Mouse (Mus musculus) gastrocnemius, postnatal 36 days (tissue): ENCODE results near the gene Frzb. TPM values are rescaled to one million over a fixed set of nuclear protein-coding genes. Genes with fewer than 3 reads are reported as not detected.

ENCODE experiments used
- total RNA-seq, 2 experiments: library from RNA; stranded (reverse); gene quantifications; 2 replicates each; pipeline ENCODE4 v1.2.3; 2021

Frzb gene
- total RNA-seq, 2 experiments from 2014 or later: 17.2 to 19.8 TPM

Other genes starting within 250 kb of the Frzb start
- gene Prdx6b, start 155.2 kb downstream of the Frzb start, total RNA-seq: not detected
- gene Dnajc10, start 132.2 kb downstream of the Frzb start, total RNA-seq: 10 to 100 TPM; 19.8 to 21.3 TPM
- 10 to 100 TPM; 42.2 to 43.0 TPM for gene Nckap1, start 133.8 kb upstream of the Frzb start, total RNA-seq
- gene Dusp19, start 169.4 kb upstream of the Frzb start, total RNA-seq: 1 to 10 TPM; 9.3 to 9.4 TPM
- gene Nup35, start 169.6 kb upstream of the Frzb start, total RNA-seq: 1 to 10 TPM; 7.2 to 7.7 TPM